Mouse (Mus musculus): Measurements from ENCODE around the gene F930015N05Rik.

- no peak for TF ChIP-seq CTCF (conservative IDR thresholded peaks at IDR 0.05; ENCODE audit: low read length)
- TF ChIP-seq NANOG (IDR thresholded peaks at IDR 0.05; ENCODE audit: borderline replicate concordance, low read length) = no peak
- TF ChIP-seq POU5F1 (IDR thresholded peaks at IDR 0.05; ENCODE audit: borderline replicate concordance, low read length) = no peak
Measured at GRCm38 (mm10) chr11:64437721-64438120, 1.3 kb upstream of the F930015N05Rik start.
